Mouse (Mus musculus): Measurements from ENCODE around the gene Crtam. TPM values are rescaled to one million over a fixed set of nuclear protein-coding genes. Genes with fewer than 3 reads are reported as not detected.

Gene Crtam
- polyA plus RNA-seq, 1 experiment, result 0.08 TPM

Other genes with a start within 250 kb of the Crtam start
- 1,107 and 1,301 TPM in 2 replicates for gene Hspa8, start 203.6 kb downstream of the Crtam start, polyA plus RNA-seq (2012; rRNA removed)
- not detected in 2 replicates for gene Bsx, start 130.5 kb downstream of the Crtam start, polyA plus RNA-seq (2012; rRNA removed)
- not detected in 2 replicates for gene Jhy, start 40.5 kb downstream of the Crtam start, polyA plus RNA-seq (2012; rRNA removed)
- 4.2 and 4.6 TPM in 2 replicates for gene Ubash3b, start 157.1 kb upstream of the Crtam start, polyA plus RNA-seq (2012; rRNA removed)

Data from urinary bladder, adult 2 months (tissue).